Mouse (Mus musculus) common myeloid progenitor, adult 5-6 weeks (primary cell): Measurements from ENCODE around the gene Trp53i13. TPM values are rescaled to one million over a fixed set of nuclear protein-coding genes. Genes with fewer than 3 reads are reported as not detected.

Experiments
- ATAC-seq: replicated peaks from 2 replicates; pipeline ENCODE4 v1.8.0; 2016; ENCODE audit warnings: low read depth, mild to moderate bottlenecking, moderate TSS enrichment, inconsistent platforms; ENCODE audit not compliant: poor library complexity, severe bottlenecking
- total RNA-seq: library from RNA; stranded (forward); fragments of 200-1000, 187-1606 nt; gene quantifications from 2 replicates; pipeline ENCODE4 v1.2.3, GENCODE M21; 2017

Trp53i13 gene
- total RNA-seq, 1 experiment from 2014 or later = 3.5 TPM

DNA sequence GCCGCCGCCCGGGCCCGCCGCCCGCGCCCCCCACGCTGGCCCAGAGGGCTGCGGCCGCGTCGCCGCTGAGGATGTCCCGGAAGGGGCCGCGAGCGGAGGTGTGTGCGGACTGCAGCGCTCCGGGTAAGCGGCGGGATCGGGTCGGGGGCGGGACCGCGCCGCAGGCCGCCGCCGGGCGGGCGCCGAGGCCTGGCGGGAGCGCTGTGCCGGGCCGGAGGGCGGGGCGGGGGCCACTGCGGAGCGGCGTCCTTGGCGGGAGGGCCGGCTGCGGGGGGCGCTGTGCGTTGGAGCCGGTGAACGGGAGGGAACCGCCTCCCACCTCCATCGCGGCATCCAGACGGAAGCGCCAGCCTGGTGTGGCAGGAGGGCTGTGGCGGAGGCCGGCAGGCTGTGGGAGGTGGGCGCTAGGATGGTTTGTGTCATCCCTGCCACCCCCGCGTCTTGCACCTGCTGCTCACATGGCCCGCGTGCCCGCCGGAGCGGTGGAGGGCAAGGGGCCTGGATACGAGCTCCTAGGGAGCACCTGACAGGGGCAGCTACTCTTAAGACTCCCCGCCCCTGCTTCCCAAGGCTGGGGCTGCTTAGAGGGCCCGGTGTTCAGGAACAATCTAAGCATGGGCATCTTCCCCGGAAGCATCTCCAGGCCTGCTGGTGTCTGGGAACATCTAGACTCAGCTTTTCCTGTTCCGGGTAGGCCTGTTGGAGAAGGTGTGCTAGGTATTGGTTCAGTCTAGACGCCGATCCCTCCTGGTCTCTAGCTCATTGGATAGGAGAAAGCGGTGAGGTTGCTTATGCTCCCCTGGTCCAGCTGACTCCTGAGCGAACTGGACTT lies 22.1 kb downstream of the Trp53i13 start, which contains the start of gene Git1:
Git1 (plus strand) TSS at position 51 of the 832 bp plus-strand sequence.
- ATAC-seq = no peak

DNA sequence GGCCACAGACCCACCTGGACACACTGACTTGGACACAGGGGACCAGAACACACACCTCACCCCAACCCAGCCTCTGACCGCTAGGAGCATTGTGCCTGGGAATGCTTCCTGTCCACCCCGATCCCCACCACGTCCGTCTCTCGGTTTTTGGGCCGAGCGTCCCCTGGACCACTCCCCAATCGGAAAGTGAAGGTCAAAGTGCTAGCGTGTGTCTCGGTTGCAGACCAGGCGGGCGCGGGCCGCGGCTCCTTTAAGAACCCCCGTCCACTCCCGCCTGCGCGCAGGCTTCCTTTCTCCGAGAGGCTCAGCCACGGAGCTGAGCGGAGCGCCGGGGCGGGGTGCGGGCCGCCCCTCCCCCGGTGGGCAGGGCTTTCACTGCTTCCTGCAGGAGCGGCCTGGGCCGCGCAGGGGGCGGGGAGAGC lies 22.9 kb downstream of the Trp53i13 start:
- ATAC-seq = peak; percentile 53

DNA sequence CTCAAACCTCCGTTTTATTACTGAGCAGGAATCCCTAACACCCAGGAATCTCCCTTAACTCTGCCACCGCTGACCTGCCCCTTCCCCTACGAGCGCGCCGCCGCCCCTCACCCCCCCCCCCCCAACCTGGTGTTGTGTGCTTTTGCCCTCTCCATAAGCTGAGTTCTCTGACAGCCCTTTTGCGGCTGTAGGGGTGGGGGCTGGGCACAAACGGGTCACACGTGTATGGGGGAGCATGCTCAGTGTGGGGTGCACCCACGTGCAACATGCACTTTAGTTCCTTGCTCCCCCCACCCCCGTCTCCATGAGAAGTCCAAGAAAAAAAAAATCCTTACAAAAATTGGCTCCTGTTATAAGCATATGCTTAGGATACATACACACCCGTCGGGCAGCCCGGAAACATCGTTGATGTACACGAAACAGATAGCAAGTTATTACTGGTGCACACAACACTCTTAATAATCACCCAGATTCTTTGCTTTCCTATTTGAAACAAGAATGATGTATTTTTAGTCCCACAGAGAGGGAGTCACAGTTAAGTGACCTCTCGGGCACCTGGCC lies 23.4 kb downstream of the Trp53i13 start:
- ATAC-seq = no peak

DNA sequence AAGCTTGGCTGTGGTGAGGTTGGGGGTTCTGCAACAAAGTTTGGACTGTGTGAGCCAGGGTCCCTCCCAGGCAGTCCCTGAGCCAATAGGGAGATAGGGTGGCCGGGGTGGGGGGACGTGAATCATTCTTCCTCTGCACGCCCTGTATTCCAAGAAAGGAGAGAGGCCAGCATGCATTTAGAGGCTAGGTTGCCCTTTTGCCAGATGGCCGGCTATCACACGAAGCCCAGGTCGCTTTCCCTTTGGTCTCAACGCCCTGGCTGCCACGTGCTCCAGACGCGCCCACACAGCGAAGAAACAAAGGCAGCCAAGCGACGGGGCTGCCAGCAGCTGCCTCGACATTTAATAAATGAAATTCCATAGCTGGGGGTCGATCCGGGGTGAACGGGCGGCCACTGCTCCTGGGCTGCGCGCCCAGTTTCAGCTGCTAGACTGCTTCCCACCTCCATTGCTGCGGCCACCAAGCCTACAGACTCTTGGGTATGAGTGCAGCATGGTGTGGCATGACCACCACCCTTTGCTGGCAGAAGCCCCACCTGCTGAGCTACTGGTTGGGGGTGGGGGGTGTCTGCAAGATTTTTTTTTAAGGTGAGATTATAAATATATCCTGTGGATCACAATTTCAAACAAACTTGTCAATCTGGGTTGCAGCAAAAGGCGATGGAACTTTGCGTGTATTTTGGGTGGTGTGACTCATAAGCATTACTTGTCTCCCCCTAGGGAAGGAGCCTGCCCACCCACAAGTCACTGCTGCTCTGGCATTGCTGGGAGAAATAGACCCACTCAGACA lies 24.1 kb downstream of the Trp53i13 start:
- peak; percentile 10; the same call in 1 of the 2 replicates for ATAC-seq

DNA sequence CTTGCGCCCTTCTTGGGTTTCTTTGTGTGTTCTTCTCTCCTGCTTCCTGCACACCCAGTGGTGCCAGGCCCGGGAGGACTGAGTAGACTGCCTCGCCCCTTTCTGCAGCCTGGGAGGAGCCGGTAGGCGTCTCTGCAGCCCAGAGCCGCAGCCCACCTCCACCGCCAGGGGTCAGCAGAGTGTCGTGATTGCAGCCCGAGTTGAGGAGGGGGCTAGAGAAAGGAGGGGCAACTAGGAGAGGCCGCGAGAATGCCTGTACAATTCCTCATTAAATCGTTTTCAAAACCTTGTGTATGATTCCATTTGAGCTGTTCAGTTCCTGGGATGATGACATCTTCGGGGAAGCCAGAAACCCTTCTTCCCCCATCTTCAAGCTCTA lies 24.7 kb downstream of the Trp53i13 start:
- ATAC-seq = peak; percentile 74

DNA sequence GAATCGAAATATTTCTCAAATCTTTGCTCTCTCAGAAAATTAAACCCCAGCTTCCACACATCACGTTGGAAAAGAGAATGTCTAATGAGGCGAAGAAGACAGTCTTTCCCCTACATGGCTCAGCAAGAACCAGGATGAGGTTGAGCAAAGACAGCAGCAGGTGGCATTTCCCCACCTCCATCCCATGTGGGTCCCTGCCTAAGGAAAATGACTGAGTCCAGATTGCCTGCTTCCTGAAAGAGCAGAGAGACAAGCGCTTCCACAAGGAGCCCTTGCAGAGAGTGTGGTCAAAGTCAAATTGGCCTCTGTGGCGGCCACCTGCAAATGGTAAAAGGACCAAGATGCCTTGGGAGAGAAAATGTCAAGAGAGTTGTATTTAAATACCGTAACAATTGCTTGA lies 25.3 kb downstream of the Trp53i13 start:
- ATAC-seq = no peak

DNA sequence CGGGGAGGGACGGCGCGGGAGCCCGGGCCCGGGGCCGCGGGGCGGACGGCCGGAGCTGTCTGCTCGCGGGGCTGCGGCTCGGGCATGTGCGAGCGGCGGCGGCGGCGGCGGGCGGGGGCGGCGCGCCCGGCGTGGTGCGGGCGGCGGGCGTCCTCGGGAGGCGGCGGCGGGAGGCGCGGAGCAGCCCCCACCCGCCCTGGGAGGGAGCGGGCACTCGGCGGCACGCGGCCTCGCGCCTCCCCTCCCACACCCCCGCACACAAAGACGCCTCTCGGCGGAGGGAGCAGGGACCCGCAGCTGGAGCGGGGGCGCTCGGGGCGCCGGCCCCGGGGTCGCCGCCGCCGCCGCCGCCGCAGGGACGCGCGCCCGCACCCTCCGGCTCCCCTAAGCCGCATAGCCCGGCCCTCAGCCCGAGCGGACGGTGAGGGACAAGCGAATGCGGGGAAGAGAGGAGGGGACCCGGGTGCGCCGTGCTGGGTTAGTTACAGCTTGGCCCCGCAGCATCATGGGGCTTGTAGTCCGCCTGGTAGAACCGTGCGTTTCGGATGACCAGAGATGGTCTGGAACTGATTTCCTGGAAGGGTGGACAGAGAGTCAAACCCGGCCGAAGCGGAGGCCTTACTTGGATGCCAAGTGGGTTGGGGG lies 26.1 kb downstream of the Trp53i13 start, which contains the start of gene Ankrd13b:
Ankrd13b (minus strand) TSS at position 88 of the 645 bp plus-strand sequence.
- no peak for ATAC-seq

DNA sequence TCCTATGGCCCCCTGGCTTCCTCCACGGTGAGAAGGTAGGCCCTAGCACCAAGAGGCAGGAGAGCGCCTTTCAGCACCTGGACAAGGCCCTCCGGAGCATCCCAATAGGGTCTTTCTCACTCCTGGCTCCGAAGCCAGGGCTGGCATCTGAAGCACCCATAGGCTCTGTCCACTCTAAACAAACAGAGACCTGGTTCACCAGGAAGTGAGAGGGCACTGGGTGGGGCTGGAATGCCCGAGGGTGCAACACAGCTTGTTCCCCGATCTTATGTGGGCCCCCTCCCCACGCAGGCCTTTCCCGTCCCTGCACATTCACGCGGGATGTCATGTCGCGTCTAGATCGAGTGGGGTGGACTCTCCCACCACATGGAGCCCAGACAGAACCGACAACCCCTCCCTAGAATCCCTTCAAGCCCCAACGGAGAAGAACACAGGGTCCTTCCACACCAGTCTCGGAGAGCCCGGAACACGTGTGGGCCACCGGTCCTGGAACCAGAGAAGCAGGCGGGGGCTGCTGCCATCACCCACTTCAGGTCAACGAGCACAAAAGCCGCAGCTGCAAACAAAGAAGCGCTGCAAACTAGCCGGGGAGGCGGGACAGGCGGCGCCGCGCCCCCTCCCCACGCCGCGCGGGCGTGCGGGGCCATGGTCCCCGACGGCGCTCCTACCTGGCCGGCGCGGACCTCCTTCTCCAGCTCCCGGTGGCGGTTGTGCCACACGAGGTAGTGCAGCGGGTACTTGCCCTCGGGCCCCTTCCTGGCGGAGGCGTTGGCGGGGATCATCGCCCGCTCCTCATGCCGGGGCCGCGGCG lies 26.8 kb downstream of the Trp53i13 start:
- ATAC-seq = no peak

DNA sequence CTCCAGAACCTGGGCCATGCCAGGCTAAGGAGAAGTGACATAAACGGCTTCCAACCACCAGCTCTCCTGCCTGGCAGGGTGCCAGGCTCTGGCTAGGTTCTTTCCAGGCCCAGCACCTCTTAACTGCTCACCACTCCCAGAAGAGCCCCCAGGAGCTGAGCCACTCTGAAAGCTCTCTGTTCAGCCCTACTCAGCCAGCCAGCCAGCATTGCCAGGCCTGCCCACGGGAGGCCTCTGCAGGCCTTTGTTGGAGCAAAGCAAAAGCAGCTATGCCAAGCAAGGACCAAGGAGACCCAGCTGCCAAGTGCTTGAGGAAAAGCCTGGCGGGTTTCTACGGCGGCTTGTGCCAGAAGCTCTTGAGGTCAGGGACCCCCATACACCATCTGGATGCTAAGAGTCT lies 29.0 kb downstream of the Trp53i13 start:
- no peak for ATAC-seq

DNA sequence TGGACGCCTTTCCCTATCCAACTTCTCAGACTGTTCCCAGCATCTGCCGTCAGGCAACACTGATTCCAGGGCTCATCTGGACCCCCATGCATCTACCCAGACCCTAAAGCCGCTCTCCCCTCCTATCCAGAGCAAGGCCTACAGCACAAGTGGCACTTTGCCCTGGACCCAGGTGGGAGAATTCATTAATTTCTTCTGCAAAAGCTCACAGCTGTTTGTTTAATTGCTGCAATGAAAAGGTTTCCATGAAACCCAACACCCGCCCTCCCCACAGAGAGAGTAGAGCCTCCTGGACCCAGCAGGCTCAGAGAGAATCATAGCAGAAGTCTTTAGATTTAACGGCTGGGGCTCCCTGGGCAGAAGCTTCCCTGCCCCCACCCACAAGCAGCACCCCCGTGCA lies 30.6 kb downstream of the Trp53i13 start:
- no peak for ATAC-seq

DNA sequence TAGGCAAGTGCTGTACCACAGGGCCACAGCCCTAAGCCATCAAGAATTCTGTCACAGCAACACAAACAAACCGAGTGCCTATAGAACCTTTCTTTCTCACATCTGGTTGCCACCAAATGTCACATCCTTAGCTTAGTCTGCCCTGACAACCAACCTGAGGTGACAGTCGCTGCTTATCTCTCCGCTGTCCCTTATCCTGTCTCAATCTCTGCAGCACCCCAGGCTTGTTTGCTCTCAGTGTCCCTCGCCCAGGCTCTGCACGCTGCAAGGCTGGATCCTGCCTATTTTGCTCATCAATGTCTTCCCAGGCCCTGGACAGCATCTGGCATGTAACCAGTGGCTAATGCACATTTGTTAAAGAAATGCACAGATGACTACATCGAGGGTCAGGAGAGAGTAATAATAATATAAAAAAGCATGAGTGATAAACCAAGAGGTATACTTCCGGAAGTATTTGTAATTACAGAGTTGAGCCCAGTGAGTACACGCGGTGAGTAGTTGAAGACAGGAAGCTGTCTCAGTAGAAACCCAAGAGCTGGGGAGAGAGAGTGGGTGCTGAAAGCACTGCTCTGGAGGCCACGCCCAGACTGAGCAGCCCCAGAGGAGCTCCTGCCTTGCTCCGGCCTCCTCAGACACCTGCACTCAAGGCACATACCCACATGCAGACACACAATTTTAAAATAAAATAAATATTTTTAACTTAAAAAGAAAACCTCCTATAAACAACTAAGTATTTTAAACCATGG lies 32.1 kb downstream of the Trp53i13 start:
- peak; percentile 67 for ATAC-seq

DNA sequence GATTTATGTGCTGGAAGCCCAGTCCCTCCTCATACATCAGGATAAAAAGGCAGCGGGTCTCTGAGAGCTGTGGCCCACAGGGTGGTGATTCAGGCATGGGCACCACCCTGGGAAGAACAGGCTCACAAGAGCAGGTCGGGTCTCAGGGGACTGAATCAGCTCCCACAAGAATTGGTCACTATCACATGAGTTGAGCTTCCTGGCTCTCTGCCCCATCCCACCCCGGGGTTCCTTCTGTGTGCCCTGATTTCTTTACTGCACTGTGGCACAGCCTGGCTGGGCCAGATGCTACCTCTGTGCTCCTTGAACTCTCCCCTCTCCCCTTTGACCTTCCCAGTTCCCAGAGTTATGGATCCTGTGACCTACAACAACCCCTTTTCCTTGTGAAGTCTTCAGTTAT lies 32.7 kb downstream of the Trp53i13 start:
- no peak for ATAC-seq

DNA sequence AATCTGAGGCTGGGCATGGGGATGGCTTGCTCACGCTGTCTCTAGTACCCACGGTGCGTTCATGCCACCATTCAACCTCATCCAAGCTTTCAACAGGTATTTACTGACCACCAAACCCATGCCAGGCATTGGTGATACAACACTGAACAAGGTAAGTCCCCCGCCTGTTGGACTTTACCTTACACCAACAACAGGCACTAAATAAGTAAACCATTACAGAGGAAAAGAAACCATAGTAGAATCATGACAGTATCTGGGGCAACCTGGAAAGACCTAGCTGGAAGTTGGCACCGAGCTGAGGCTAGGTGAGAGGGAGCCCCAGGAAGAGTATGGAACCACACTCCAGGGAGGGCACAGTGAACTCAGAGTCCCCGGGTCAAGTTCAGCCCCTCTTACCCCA lies 38.9 kb downstream of the Trp53i13 start:
- ATAC-seq = no peak

DNA sequence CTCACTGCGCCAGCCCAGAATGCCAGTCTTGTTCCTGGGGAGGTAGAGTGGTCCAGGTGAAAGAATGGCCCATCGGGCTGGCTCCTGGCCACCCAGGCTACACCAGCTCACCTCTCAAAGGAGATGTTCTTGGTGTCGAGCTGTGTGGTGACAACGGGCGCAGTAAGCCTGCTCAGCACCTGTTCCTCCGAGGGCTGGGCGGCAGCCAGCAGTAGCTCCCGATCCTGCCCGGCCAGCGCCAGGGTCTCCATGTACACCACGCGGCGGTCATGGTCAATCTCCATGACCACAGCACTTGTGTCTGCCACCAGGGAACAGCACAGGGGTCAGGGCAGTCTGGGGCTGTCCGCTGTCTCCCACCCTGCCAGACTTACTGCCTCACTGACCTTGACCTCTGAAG lies 39.6 kb downstream of the Trp53i13 start:
- ATAC-seq = no peak

DNA sequence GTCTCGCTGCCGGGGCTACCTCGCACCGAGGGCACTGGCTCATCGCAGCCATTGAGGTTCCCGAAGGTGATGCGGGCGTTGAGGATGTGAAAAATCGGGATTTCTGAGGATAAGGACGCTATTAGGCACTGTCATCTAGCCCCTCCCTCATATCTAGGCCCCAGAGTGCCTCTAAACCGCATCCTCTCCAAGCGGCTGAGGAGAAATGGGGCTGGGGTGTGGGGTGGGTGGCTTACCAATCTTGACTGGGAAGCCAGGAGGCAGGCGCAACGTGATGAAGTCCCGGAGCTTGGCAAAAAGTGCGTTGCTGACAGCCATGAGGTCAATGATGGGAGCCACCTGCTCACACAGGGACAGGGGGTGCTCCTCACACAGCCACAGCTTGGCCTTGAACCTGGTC lies 43.0 kb downstream of the Trp53i13 start:
- no peak for ATAC-seq

DNA sequence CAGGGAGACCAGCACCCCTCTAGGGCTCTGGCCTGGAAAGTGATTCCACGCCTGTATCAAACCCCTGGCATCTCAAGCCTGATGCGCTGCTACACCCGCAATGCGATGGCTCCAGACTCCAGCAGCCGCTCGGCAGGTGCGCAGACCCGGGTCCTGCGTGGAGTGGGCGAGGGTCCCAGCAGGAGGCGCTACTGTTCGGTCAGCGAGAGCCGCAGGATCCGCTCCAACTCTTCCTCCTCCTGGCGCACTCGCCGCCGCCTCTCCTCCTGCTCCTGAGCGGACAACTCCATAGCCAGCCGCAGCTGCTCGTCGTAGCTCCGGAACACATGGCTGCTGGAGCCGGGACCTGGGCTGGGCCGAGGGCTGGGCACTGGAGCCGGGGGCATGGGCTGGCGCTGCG lies 44.4 kb downstream of the Trp53i13 start:
- ATAC-seq = no peak

DNA sequence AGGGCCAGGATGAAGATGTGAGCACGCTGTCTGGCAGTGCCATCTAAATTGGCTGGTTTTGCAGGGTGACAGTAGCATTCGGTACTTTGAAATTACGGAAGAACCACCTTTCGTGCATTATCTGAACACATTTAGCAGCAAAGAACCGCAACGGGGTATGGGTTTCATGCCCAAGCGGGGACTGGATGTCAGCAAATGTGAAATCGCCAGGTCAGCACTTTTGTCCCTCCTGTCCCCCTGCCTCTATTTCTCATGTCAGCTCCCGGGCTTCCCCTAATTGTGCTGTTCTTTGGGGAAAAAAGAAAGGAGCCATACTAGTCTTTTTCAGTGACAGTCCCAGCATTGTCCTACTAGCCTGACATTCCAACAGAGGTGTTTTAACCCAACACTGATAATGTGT lies 47.4 kb downstream of the Trp53i13 start:
- ATAC-seq = no peak

DNA sequence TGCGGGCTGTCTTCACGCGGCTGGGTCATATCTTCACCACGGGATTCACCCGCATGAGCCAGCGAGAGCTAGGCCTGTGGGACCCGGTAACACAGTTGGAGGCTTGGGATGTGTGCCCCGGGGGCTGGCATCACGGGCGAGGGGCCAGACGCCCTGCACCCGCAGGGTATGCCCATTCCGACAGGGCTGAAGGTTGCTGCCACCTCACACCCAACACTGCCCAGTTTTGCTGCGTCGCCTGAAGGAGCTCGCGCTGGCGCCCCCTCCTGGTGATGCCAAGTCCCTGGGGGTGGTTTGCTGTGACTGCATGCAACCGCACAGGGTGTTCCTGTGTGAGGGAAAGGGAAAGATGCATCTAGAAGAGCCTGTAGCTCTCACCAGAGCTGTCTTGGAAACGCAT lies 48.0 kb downstream of the Trp53i13 start:
- peak; percentile 67 for ATAC-seq

DNA sequence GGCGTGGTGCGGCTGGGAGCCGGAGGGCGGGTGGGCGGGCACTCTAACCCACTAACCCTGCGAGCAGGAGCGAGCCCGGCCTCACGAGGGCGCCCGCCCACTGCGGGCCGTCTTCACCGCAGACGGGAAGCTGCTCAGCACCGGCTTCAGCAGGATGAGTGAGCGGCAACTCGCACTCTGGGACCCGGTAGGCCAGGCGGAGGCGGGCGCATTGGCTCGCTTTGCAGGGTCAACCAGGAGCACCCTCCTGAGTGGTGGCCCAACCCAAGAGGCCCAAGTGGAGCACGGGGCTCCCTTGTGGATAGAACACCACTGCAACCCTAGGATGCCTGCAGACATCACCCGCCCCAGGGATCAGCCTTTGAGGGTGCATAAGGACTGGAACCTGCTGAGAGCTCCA lies 48.6 kb downstream of the Trp53i13 start:
- ATAC-seq = peak; percentile 76
